In genomic region chr10:51405141-51405540, GRCm38 (mm10) we compare ENCODE assay signal across 9 mouse cellular contexts.
A peak's percentile ranks its signal among the peaks of the same experiment; 100 is the strongest.
DNase-seq lines count a peak whose midpoint lies in the region; ATAC-seq and TF ChIP-seq lines count a peak whose summit lies in the region.
"Had no signal": no experiment of that assay in that cellular context is flagged by ENCODE, and none has a peak within 500 bp of the region (broad histone marks: within the 10 kb centered on the region; RNA-seq: fewer than 3 reads in every experiment).

No protein-coding gene starts in this region.

- WGBS in cerebellum, adult 2 months: 4% methylated on average over 9 of the region's 9 CpGs
- WGBS in kidney, embryonic 15.5 days: 7% methylated on average over 9 of the region's 9 CpGs
- 4% methylated on average over 9 of the region's 9 CpGs for WGBS in liver, adult 2 months

- TF ChIP-seq CTCF in cerebellum, adult 2 months (IDR thresholded peaks at IDR 0.05; ENCODE audit: borderline replicate concordance, insufficient read depth, low read depth, low read length): peak; percentile 49; the same call in 1 of the 2 replicates
- TF ChIP-seq CTCF in liver, adult 2 months (IDR thresholded peaks at IDR 0.05; ENCODE audit: low read depth, low read length): peak; percentile 24; the same call in 1 of the 2 replicates

- no peaks in the 10 kb centered on the region for H3K4me1 ChIP-seq in cerebellum, adult 2 months (ENCODE audit: control insufficient read depth, insufficient read depth, low read length)
- H3K4me1 ChIP-seq in kidney, embryonic 15.5 days: no peaks in the 10 kb centered on the region
- H3K4me1 ChIP-seq in liver, adult 2 months (ENCODE audit: control insufficient read depth, insufficient read depth, low read length): no peaks in the 10 kb centered on the region
- H3K4me1 ChIP-seq: heart, embryonic 15.5 days had no signal

- no peaks in the 10 kb centered on the region for H3K36me3 ChIP-seq in kidney, embryonic 15.5 days
- H3K36me3 ChIP-seq in liver, adult 2 months (ENCODE audit: control insufficient read depth, insufficient read depth, low read length): no peaks in the 10 kb centered on the region
- H3K36me3 ChIP-seq: heart, embryonic 15.5 days had no signal

- no peaks in the 10 kb centered on the region for H3K79me2 ChIP-seq in liver, adult 2 months (ENCODE audit: control insufficient read depth, insufficient read depth, low read length)

- no peaks in the 10 kb centered on the region for H3K9me3 ChIP-seq in kidney, embryonic 15.5 days (replicated peaks)
- H3K9me3 ChIP-seq: heart, embryonic 15.5 days had no signal

- no peaks in the 10 kb centered on the region for H3K27me3 ChIP-seq in cerebellum, adult 2 months (ENCODE audit: control insufficient read depth, insufficient read depth, low read length)
- H3K27me3 ChIP-seq in kidney, embryonic 15.5 days: no peaks in the 10 kb centered on the region
- H3K27me3 ChIP-seq in liver, adult 2 months (ENCODE audit: control insufficient read depth, insufficient read depth, low read length): no peaks in the 10 kb centered on the region
- H3K27me3 ChIP-seq: heart, embryonic 15.5 days had no signal

- H3K9ac ChIP-seq in kidney, embryonic 15.5 days: no peak overlapping the region
- H3K9ac ChIP-seq in liver, adult 2 months (ENCODE audit: low read depth, low read length): no peak overlapping the region
- H3K9ac ChIP-seq: heart, embryonic 15.5 days had no signal

- H3K4me2 ChIP-seq in kidney, embryonic 15.5 days: no peak overlapping the region
- H3K4me2 ChIP-seq: heart, embryonic 15.5 days had no signal

- peak; percentile 76 for ATAC-seq in kidney, embryonic 15.5 days (replicated peaks; ENCODE audit: low FRiP score)

- DNase-seq in urinary bladder, postnatal 25 days (ENCODE audit: low spot score): peak; percentile 19
- DNase-seq in urinary bladder, adult 2 months (ENCODE audit: low spot score): no peak
- DNase-seq in cerebellum, adult 2 months: peak; percentile 15 to 42
- peak; percentile 66 for DNase-seq in forelimb bud, embryonic 11.5 days (ENCODE audit: low read depth, low spot score)
- DNase-seq in liver, adult 2 months (ENCODE audit: extremely low read depth, low read depth, low spot score): peak; percentile 40
- DNase-seq in neural tube, embryonic 10.5 days (ENCODE audit: extremely low spot score, low spot score): peak; percentile 54
- DNase-seq in yolk sac, embryonic 10.5 days (ENCODE audit: low spot score): peak; percentile 10

- no peak for TF ChIP-seq POLR2A in cerebellum, adult 2 months (IDR thresholded peaks at IDR 0.05; ENCODE audit: borderline replicate concordance, insufficient read depth, low read length)
- TF ChIP-seq POLR2A in liver, adult 2 months (IDR thresholded peaks at IDR 0.05; ENCODE audit: extremely low read depth, insufficient read depth, low read length): no peak

- H3K27ac ChIP-seq in cerebellum, adult 2 months (ENCODE audit: insufficient read depth, low read length): no peak overlapping the region
- no peak overlapping the region for H3K27ac ChIP-seq in kidney, embryonic 15.5 days
- no peak overlapping the region for H3K27ac ChIP-seq in liver, adult 2 months (replicated peaks; ENCODE audit: insufficient read depth, low read depth, low read length)
- H3K27ac ChIP-seq: heart, embryonic 15.5 days had no signal

- H3K4me3 ChIP-seq in cerebellum, adult 2 months (replicated peaks; ENCODE audit: insufficient read depth, low read depth, low read length): no peak overlapping the region
- no peak overlapping the region for H3K4me3 ChIP-seq in kidney, embryonic 15.5 days (replicated peaks)
- H3K4me3 ChIP-seq in liver, adult 2 months (ENCODE audit: insufficient read depth, low read depth, low read length): no peak overlapping the region
- H3K4me3 ChIP-seq: heart, embryonic 15.5 days had no signal
